Mouse (Mus musculus): ENCODE results near the gene Trim40.

Gene Trim40

DNA sequence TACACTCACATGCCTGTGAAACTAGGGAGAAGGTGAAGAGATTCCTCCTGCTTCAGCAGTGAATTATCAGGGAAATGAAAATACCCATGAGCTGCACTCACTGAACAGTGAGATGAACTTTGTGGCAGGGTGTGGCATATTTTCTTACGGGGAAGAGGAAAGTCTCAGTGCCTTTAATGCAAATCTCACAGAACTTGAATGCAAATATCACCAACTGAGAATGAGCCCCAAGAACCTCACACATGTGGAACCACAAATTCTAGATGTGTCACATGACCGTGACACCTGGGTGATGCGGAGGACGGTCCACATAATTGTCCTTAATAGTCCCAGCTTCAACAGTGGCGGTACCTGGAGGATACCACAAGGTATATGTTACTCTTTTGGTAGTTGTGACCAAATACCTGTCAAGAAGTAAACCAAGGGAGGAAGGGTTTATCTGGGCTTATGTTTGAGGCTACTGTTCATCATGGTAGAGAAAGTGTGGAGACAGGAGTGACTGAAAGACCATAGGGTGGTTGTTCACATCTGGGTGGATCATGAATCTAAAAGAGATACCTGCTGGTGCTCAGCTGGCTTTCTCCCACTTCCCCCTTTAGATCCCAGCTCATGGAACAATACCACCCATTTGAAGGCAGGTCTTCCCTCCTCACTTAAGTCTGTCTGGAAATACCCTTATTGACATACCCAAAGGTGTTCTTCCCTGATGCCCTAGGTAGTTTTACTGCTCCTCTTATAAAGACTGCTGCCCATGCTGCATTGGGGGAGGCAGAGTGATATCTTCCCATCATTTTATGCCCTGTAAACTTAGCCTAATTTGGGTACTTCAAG, at the start of gene Trim40:
Gene Trim40, minus strand, starts transcription at position 51 of the 831 bp plus-strand sequence.
- DNase-seq, result no peak

DNA sequence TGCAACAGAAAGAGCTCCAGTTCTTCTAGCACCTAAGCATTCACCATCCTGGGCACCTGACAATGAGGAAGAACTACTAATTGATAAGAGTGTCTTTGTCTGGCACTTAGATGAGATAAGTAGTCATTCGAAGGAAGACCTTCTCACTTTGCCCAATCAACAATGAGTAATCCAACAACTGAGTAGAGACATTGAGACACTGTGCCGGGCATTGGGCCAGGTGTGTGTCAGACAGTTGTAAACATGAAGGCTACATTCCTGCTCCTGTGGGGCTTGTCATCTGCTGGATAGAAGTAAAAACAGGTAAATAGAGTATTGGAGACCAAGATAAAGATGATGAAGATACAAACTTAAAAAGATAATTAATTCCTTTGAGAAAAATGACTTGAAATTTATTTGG, 48.1 kb upstream of the Trim40 start:
- DNase-seq, result no peak

- peak; percentile 63 for DNase-seq
Observed at GRCm38 (mm10) chr17:36931806-36932205, 41.9 kb upstream of the Trim40 start.

GRCm38 (mm10) chr17:36931130-36931529, 41.2 kb upstream of the Trim40 start:
- DNase-seq, result no peak

DNA sequence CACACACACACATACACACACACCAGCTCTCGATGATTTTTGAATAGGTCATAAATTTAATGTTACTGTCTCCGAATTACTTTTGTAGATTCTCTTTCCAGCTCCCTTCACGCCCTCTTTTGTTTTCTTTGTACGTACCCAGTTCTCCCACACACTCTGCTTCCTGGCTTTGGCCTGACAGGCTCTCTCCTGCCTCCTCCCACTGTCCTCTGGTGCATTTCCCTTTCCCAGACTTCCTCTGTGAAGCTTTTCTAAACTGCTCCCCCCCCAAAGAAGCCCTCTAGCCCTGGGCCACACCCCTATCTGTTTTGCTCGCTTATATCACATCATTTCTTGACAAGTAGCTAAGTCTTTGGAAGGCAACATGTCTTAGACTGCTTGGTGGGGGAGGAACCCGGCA, 40.3 kb upstream of the Trim40 start:
- no peak for DNase-seq

DNA sequence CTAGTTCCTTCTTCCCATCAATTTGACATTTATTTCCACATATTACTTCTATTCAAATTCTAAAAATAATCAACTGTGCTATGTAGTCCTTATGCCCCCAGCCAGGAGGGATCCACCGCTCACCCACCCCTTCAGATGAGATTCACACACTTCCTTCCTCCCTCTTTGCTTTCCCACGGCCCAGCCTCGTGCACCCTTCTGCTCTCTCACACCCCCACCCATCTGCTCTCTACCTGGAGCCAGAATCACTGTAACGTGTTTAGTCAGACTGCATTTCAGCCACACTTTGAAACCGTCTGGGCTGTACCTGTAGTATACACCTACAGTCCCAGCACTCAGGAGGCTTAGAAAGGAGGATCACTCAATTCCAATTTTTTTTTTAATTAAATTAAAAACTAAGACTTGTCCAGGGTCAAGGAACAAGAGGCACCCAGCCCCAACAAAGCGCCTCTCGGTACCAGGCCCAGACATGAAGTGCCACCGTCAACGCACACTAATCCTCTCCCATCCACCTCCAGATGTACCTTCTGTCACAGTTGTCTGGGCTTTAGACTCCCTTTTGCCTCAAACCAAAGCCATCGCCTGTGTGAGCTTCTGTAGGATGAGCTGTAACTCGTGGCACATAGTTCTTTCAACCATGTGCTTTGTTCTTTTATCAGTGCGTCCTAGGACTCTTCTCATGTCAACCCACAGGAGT, 39.5 kb upstream of the Trim40 start:
- DNase-seq, result no peak

DNA sequence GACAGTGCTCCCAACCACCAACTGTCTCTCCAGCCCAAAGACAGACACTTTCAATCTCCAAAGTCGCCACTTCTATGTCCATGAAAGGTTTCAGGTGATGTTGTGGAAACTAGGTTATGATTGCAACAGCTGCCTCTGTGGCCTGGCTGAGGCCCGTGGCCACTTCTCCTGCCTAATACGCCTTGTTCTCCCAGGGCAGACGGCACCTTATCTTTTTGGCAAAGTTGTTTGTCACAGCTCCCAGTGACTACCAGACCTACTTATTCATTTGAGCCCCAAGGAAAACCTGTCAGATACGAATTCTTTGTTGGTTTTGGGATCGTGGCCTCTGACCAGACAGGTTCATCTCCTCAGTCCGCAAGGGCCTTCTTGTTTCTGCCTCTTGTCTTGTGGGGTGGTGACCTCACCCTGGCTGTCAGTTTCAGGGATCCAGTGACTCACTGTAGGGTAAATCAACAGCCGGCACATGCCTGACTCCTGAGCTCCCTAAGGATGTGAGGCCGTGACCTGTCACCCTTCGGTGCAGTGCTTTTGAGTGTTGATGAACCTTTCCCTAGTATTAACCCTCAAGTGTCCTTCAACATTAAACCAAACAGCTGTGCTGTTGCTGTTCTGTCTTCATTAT, 37.7 kb upstream of the Trim40 start:
- no peak for DNase-seq

GRCm38 (mm10) chr17:36923491-36923890, 33.6 kb upstream of the Trim40 start:
- DNase-seq, result no peak

DNA sequence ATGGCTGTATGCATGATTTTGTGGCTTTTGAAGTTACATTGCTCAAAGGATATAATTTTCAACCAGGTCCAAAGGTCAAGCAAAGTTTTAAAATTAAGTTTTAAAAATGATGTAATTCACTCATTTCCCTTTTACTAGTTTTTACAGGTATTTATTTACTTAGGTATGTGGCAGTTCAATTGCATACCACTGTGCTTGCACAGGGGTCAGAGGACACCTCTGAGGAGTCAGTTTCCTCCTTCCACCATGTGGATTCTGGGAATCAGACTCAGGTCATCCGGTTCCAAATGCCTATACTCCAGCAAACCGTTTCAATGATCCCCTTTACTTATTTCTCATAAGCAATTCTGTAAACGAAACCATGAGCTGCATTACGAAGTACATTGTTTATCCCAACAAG, 32.8 kb upstream of the Trim40 start:
- no peak for DNase-seq

DNA sequence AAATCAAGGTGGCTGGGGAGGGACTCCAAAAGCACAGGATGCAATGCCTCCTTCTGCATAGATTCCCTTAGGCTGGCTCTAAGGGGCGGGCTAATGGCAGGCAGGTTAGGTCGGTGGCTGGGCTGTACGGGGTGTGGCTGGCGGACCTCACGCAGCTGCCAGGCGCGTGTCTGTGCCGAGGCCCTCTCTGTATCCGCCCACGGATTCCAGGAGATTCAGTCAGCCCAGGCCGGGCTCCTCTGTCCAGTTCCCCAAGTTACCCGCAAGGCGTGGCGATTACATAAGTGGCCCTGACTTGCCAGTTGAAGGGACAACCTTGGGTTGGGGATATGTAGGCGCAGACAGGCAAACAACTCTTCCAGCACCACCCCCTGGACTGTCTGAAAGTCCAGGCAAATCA, 30.3 kb upstream of the Trim40 start:
- DNase-seq, result peak; percentile 73

- DNase-seq, result peak; percentile 79
Observed at GRCm38 (mm10) chr17:36915076-36915475, 25.2 kb upstream of the Trim40 start.

DNA sequence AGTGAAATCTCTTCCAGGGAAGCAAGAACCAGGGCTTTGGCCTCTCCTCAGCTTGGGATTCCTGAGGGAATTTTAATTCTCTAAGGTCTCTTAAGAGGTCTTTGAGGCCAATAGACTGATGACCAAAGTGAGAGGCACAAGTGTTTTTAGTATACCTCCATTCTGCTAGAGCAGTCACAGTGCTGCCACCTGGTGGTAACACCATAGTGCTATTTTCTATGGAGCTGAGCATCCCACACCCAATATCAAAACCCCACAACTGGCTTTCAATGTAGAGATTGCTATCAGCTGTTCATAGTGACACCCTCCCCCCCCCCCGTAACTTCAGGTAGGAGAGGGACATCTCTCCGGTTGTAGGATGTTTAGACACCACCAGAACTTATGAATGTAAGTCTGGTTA, 24.2 kb upstream of the Trim40 start:
- peak; percentile 93 for DNase-seq

DNA sequence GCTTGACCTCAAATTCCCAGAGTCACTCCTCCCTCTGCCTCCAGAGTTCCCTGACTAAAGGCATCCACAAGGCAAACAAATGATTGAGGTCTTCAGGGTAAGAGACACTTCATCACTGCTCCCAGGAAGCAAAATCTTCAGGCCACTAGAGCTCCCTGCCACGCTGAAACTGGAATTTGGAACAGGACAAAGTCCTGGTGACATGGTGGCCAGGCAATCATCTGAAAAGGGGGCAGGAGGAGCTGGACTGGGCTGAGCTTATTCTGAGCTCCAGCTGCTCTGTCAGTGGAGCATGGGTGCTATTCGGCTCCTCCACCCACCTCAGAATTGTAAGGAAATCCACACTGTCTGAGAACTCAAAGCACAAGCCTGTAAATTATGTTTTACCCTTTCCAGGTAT, 22.1 kb upstream of the Trim40 start:
- no peak for DNase-seq

DNA sequence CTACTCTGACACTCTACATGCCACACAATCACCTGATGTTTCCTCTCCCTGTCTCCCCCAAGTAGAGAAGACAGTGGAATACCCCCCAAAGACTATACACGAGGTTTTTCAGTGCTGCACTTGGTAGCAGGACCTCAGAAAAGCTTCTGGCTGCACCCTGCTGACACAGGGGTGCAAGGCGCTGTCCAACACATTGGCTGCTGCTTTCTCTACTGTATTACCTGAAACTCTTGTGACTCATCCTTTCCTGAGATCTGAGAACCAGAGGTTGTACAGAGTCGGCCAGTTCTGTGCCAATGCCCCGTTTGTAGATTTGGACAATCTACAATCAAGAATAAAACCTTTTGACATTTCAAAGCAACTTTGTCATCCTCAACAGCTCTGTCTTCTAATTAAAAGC, 19.9 kb upstream of the Trim40 start:
- DNase-seq, result no peak

- DNase-seq, result no peak
Observed at GRCm38 (mm10) chr17:36908235-36908634, 18.3 kb upstream of the Trim40 start.

DNA sequence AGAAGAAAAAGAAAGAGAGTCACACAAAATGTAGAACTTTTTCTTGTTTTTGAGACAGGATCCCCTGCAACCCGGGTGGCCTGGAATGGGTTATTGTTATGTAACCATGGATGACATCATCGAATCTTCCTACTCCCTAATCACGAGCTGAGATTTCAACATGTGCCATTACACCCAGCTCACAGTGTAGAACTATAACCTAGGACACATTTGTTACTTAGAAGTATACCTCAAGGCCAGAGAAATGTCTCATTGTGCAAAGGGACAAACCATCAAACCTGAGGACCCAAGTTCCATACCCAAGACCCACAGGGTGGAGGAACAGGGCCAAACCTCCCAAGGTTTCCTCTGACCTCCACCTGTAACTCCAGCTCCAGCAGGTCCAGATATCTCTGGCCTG, 13.7 kb upstream of the Trim40 start:
- peak; percentile 41 for DNase-seq

DNA sequence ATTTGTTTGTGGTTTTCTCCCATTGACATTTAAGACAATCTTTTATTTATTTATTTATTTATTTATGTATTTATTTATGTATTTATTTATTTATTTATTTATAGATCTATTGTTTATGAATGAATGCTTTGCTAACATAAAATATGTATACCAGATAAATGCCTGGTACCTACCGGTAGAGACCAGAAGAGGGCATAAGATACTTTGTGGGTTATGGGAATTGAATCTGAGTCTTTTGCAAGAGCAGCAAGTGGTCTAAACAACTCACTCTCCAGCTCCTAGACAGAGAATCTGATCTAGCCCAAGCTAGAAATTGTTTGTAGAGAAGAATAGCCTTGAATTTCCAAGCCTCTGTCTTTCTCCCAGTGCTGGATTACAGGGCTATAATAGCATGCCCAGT, 10.8 kb upstream of the Trim40 start:
- DNase-seq, result peak; percentile 33

DNA sequence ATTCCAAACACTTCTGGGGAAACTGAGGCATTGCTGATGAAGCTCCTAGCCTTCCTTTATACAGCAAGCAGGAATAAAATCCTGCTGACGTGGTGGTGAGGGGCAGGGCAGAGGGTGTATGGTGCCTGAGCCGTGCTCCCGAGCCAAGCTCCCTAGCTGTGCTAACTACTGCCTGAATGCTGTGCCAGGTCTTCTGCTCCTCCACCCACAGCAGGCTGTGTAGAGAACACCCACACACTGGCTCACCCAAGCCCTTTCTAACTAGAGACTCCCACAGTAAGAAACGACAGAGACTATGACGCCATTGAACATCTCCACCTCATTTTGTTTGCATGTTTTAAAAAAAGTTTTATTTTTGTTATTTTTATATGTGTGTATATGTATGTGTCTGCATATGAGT, 10.1 kb upstream of the Trim40 start:
- DNase-seq, result no peak

DNA sequence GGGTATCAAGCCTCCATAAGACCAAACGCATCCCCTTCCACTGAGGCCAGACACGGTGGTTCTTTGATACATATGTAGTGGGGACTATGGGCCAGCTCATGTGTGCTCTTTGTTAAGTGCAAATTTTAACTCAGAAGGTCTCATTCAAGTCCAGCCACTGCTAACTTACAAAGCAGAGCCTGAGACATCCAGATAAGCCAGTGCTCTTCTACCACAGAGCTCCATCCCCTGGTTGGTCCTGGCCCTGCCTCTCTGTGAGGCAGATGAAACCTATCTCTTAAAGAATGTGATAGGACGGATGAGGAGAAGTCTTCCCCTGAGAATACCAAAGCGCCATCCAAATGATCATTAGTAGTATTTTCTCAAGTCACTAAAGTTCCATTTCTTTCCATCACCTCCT, 9.5 kb upstream of the Trim40 start:
- no peak for DNase-seq

DNA sequence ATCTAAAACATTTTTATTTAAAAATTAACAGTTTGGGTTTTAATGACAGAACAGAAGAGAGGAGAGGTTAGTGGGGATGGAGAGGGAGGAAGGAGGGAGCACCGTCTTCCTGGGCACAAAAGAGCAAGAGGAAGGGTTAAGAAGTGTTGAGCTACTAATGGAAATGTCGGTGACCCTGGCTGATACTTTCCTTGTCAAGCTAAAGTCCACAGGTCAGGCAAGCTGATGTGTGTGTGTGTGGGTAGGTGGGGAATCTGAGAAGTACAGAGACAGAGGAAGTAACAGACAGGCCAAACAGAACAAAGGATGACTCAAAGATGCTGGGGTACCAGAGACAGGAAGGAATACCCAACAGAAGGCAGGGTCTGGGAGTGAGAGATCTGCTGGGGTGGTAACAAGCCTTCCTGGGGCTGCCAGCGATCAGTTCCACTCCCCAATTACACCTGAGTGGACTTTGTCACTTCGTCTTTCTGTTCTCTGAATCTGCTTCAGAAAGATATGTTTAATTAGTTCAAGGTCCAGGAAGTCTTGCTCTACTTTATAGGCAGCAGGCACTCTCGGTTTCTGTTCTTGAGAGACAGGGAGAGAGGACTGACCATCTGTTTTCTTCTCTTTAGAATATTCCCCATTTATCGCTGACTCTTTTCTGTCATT, 7.8 kb upstream of the Trim40 start, which contains the start of gene Trim31:
Gene Trim31, plus strand, starts transcription at position 567 of the 654 bp plus-strand sequence.
- DNase-seq, result no peak

GRCm38 (mm10) chr17:36897065-36897464, 7.1 kb upstream of the Trim40 start:
- DNase-seq, result no peak

DNA sequence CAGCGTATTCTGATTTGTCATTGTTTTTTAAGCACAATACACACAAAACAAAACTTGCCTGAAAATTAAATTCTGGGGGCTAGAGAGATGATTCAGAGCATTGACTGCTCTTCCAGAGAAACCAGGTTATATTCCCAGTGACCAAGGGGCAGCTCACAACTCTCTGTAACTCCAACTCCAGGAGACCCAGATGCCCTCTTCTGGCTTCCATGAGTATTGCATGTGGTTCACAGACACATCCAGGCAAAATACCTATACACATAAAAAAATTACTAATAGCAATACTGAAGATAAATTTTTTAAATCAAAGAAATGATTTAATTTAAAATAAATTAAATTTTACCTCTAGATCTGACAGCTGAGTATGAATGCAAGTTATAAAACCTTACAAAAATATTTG, 6.7 kb upstream of the Trim40 start:
- DNase-seq, result peak; percentile 69

- DNase-seq, result no peak
Observed at GRCm38 (mm10) chr17:36893387-36893786, 3.5 kb upstream of the Trim40 start.

All from lung, postnatal 36 days (tissue).